Mouse (Mus musculus): ENCODE results near the gene Xpo6. TPM values are rescaled to one million over a fixed set of nuclear protein-coding genes. Genes with fewer than 3 reads are reported as not detected.

Gene Xpo6
- total RNA-seq, 2 experiments from 2014 or later, result 48.9 to 50.3 TPM

GRCm38 (mm10) chr7:126194175-126194574 lies 6.1 kb downstream of the Xpo6 start:
- DNase-seq, result no peak

GRCm38 (mm10) chr7:126191471-126191870 lies 8.8 kb downstream of the Xpo6 start:
- DNase-seq, result no peak

- DNase-seq, result no peak
These were observed 10.8 kb downstream of the Xpo6 start for GRCm38 (mm10) chr7:126189517-126189916.

GRCm38 (mm10) chr7:126185999-126186398 lies 14.3 kb downstream of the Xpo6 start:
- DNase-seq, result no peak

GRCm38 (mm10) chr7:126183583-126183982 lies 16.7 kb downstream of the Xpo6 start:
- no peak for DNase-seq

- DNase-seq, result no peak
These were observed 18.8 kb downstream of the Xpo6 start for GRCm38 (mm10) chr7:126181487-126181886.

- DNase-seq, result peak; percentile 14
These were observed 19.3 kb downstream of the Xpo6 start for GRCm38 (mm10) chr7:126180956-126181355.

- no peak for DNase-seq
These were observed 21.5 kb downstream of the Xpo6 start for GRCm38 (mm10) chr7:126178804-126179203.

- DNase-seq, result no peak
These were observed 24.3 kb downstream of the Xpo6 start for GRCm38 (mm10) chr7:126175999-126176398.

GRCm38 (mm10) chr7:126175456-126175855 lies 24.8 kb downstream of the Xpo6 start:
- DNase-seq, result no peak

- no peak for DNase-seq
These were observed 25.4 kb downstream of the Xpo6 start for GRCm38 (mm10) chr7:126174863-126175262.

GRCm38 (mm10) chr7:126172001-126172400 lies 28.3 kb downstream of the Xpo6 start:
- no peak for DNase-seq

GRCm38 (mm10) chr7:126168584-126168983 lies 31.7 kb downstream of the Xpo6 start:
- no peak for DNase-seq

GRCm38 (mm10) chr7:126167426-126167825 lies 32.9 kb downstream of the Xpo6 start:
- DNase-seq, result peak; percentile 11

GRCm38 (mm10) chr7:126166571-126166970 lies 33.7 kb downstream of the Xpo6 start:
- DNase-seq, result no peak

GRCm38 (mm10) chr7:126158238-126158637 lies 42.1 kb downstream of the Xpo6 start:
- DNase-seq, result no peak

- no peak for DNase-seq
These were observed 44.6 kb downstream of the Xpo6 start for GRCm38 (mm10) chr7:126155746-126156145.

GRCm38 (mm10) chr7:126154731-126155130 lies 45.6 kb downstream of the Xpo6 start:
- no peak for DNase-seq

- DNase-seq, result no peak
These were observed 48.0 kb downstream of the Xpo6 start for GRCm38 (mm10) chr7:126152324-126152723.

GRCm38 (mm10) chr7:126146156-126146555 lies 54.1 kb downstream of the Xpo6 start:
- no peak for DNase-seq

- DNase-seq, result no peak
These were observed 55.9 kb downstream of the Xpo6 start for GRCm38 (mm10) chr7:126144364-126144763.

GRCm38 (mm10) chr7:126137850-126138249 lies 62.5 kb downstream of the Xpo6 start:
- DNase-seq, result no peak

GRCm38 (mm10) chr7:126135391-126135790 lies 64.9 kb downstream of the Xpo6 start:
- no peak for DNase-seq

GRCm38 (mm10) chr7:126134634-126135321 lies 65.5 kb downstream of the Xpo6 start:
- no peak for DNase-seq

- no peak for DNase-seq
These were observed 72.6 kb downstream of the Xpo6 start for GRCm38 (mm10) chr7:126127673-126128072.

Data from heart, postnatal 4 days (tissue).